Mouse (Mus musculus) heart, postnatal 0 days (tissue): ENCODE measurements around the gene Igsf9. TPM values are rescaled to one million over a fixed set of nuclear protein-coding genes. Genes with fewer than 3 reads are reported as not detected.

ENCODE experiments used
- ATAC-seq: fragments of 200-750 bp; cut with Nextera tagmentation; 2 replicates; pipeline ENCODE4 v1.8.0; 2017; ENCODE audit warnings: low read depth, moderate number of reproducible peaks, moderate library complexity; ENCODE audit not compliant: insufficient read depth
- DNase-seq: peaks from one replicate; pipeline ENCODE4 v3.0.0-alpha.2; 2016; ENCODE audit warnings: low spot score
- H3K27ac ChIP-seq: fragments of 300-500 bp; sonication (generic); 2 replicates; pipeline ENCODE4 v1.5.1; 2014; ENCODE audit warnings: low read depth, mild to moderate bottlenecking
- H3K27me3 ChIP-seq: fragments of 300-500 bp; sonication (generic); 2 replicates; pipeline ENCODE4 v1.6.1; 2014; ENCODE audit warnings: low read length, mixed read lengths; ENCODE audit not compliant: control insufficient read depth, insufficient read depth
- H3K36me3 ChIP-seq: fragments of 300-500 bp; sonication (generic); replicated peaks from 2 replicates; pipeline ENCODE4 v1.6.1; 2014; ENCODE audit warnings: low read length, mixed read lengths; ENCODE audit not compliant: control insufficient read depth, insufficient read depth
- H3K4me1 ChIP-seq: fragments of 300-500 bp; sonication (generic); 2 replicates; pipeline ENCODE4 v1.6.1; 2014; ENCODE audit warnings: antibody characterized with exemption; ENCODE audit not compliant: control insufficient read depth, insufficient read depth
- H3K4me2 ChIP-seq: fragments of 300-500 bp; sonication (generic); 2 replicates; pipeline ENCODE4 v1.6.1; 2014; ENCODE audit warnings: low read depth, mild to moderate bottlenecking, low read length, moderate library complexity
- H3K4me3 ChIP-seq: fragments of 300-500 bp; sonication (generic); 2 replicates; pipeline ENCODE4 v1.5.1; 2014; ENCODE audit warnings: low read depth, low read length
- H3K9ac ChIP-seq: fragments of 300-500 bp; sonication (generic); replicated peaks from 2 replicates; pipeline ENCODE4 v1.6.1; 2014; ENCODE audit warnings: low read depth, low read length, mixed read lengths
- H3K9me3 ChIP-seq: fragments of 300-500 bp; sonication (generic); replicated peaks from 2 replicates; pipeline ENCODE4 v1.6.1; 2016; ENCODE audit warnings: low read length; ENCODE audit not compliant: control insufficient read depth
- CTCF ChIP-seq: IDR thresholded peaks from 2 replicates; pipeline ENCODE4 v1.5.1; 2016; ENCODE audit warnings: antibody characterized with exemption, control low read depth, low read depth
- EP300 ChIP-seq: IDR thresholded peaks from 2 replicates; pipeline ENCODE4 v1.6.1; 2016; ENCODE audit warnings: antibody characterized with exemption, low read depth
- WGBS: fragments of 180-500 bp; shearing (Covaris S2); extraction: QIAGEN DNeasy Blood & Tissue Kit; methylation state at CpG from one replicate; pipeline ENCODE4 v1.1.7; 2014; 5-methylcytosine and 5-hydroxymethylcytosine counted together
- polyA plus RNA-seq: library from polyadenylated mRNA; unstranded; fragments of >200 nt; fragmentation: Nextera tagmentation; extraction: Ambion mirVana; gene quantifications from 2 replicates; pipeline ENCODE4 v1.2.1, GENCODE M21; 2015
- total RNA-seq: library from RNA; depleted of rRNA; stranded (reverse); fragments of >200 nt; gene quantifications from 2 replicates; pipeline ENCODE4 v1.2.3, GENCODE M21; 2014; ENCODE audit warnings: low replicate concordance

The Igsf9 gene
- total and polyA plus RNA-seq, 2 experiments from 2014 or later = 0.78 to 3.2 TPM

GRCm38 (mm10) chr1:172461602-172462001 is 20.0 kb upstream of the Igsf9 start:
- no peaks in the 10 kb centered on the region for H3K27me3 ChIP-seq
- no peak overlapping the region for H3K4me3 ChIP-seq
- 20% methylated on average over 2 of the region's 2 CpGs for WGBS
- no peak for DNase-seq
- no peaks in the 10 kb centered on the region for H3K36me3 ChIP-seq
- no peak overlapping the region for H3K27ac ChIP-seq
- ATAC-seq = no peak
- no peaks in the 10 kb centered on the region for H3K4me1 ChIP-seq
- no peaks in the 10 kb centered on the region for H3K9me3 ChIP-seq
- TF ChIP-seq CTCF (no peak), EP300 (no peak)
- no peak overlapping the region for H3K9ac ChIP-seq
- H3K4me2 ChIP-seq = no peak overlapping the region

DNA sequence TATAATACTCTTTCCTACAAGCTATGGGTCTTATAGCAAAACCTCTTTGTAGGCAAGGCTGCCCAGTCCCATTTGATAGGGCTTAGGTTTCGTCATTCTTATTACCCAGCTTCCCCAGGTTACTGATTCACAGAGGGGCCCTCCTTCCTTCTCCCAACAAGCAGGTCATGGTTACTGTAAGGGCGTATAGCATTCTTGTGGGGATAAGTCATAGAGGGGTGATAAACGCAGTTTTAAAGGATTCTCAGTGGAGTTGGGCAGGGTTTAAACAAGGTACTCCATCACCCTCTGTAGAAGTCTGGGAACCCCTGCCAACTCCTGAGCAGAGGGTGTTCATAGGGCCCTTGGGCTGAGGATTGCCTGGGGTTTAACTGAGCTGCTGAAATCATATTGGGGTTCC is 19.1 kb upstream of the Igsf9 start:
- no peaks in the 10 kb centered on the region for H3K9me3 ChIP-seq
- H3K4me2 ChIP-seq = no peak overlapping the region
- no peaks in the 10 kb centered on the region for H3K4me1 ChIP-seq
- no peak overlapping the region for H3K27ac ChIP-seq
- H3K27me3 ChIP-seq = no peaks in the 10 kb centered on the region
- TF ChIP-seq EP300 = no peak
- no peak for TF ChIP-seq CTCF
- H3K36me3 ChIP-seq = no peaks in the 10 kb centered on the region
- DNase-seq = no peak
- H3K4me3 ChIP-seq = no peak overlapping the region
- ATAC-seq = no peak
- WGBS = 68% methylated on average over 3 of the region's 3 CpGs
- no peak overlapping the region for H3K9ac ChIP-seq

GRCm38 (mm10) chr1:172463387-172464333 is 17.9 kb upstream of the Igsf9 start:
- Histone ChIP-seq H3K4me2 (no peak overlapping the region), H3K9me3 (no peaks in the 10 kb centered on the region), H3K4me1 (no peaks in the 10 kb centered on the region), H3K4me3 (no peak overlapping the region), H3K27ac (no peak overlapping the region), H3K27me3 (no peaks in the 10 kb centered on the region), H3K36me3 (no peaks in the 10 kb centered on the region), H3K9ac (no peak overlapping the region)
- WGBS = 74% methylated on average over 16 of the region's 16 CpGs
- no peak for TF ChIP-seq EP300
- TF ChIP-seq CTCF = no peak
- ATAC-seq (no peak), DNase-seq (no peak)

- H3K27ac ChIP-seq = no peak overlapping the region
- no peaks in the 10 kb centered on the region for H3K4me1 ChIP-seq
- H3K27me3 ChIP-seq = no peaks in the 10 kb centered on the region
- 81% methylated on average over 11 of the region's 11 CpGs for WGBS
- ATAC-seq = no peak
- no peaks in the 10 kb centered on the region for H3K9me3 ChIP-seq
- DNase-seq = no peak
- H3K4me3 ChIP-seq = no peak overlapping the region
- H3K4me2 ChIP-seq = no peak overlapping the region
- no peaks in the 10 kb centered on the region for H3K36me3 ChIP-seq
- TF ChIP-seq EP300 = no peak
- TF ChIP-seq CTCF = no peak
- H3K9ac ChIP-seq = no peak overlapping the region
Observed at GRCm38 (mm10) chr1:172468301-172468877, 13.2 kb upstream of the Igsf9 start.

DNA sequence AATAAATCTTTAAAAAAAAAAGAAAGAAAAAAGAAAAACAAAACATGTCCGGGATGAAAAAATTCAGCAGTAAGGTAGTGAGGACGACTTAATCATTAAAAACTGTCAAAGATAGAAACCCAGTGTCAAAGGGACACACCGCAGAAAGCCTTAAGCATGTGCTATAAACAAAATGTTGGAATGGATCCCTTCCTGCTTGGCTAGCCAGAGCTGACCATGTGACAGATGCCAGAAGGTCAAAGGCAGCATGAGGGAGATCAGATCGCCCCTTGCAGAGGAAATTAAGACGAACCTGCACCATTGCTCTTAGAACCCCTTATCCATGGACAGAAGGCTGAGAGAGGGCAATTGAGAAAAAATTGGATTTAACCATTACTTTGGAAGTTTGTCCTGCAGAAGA is 12.2 kb upstream of the Igsf9 start:
- Histone ChIP-seq H3K36me3 (no peaks in the 10 kb centered on the region), H3K4me1 (no peaks in the 10 kb centered on the region), H3K9ac (no peak overlapping the region), H3K9me3 (no peaks in the 10 kb centered on the region), H3K27me3 (no peaks in the 10 kb centered on the region), H3K4me2 (no peak overlapping the region), H3K4me3 (no peak overlapping the region), H3K27ac (no peak overlapping the region)
- ATAC-seq = no peak
- WGBS = 59% methylated on average over 5 of the region's 5 CpGs
- DNase-seq = no peak
- TF ChIP-seq EP300 = no peak
- TF ChIP-seq CTCF = no peak
